Mouse (Mus musculus) megakaryocyte, embryonic 14.5 days (primary cell): ENCODE results near the gene Agpat3.

ENCODE experiments used
- FLI1 ChIP-seq: IDR thresholded peaks from 2 replicates; pipeline ENCODE4 v1.6.1; 2012; ENCODE audit warnings: low read length, inconsistent platforms, mixed read lengths
- GATA1 ChIP-seq: IDR thresholded peaks from 3 replicates; pipeline ENCODE4 v1.6.1; 2012; ENCODE audit warnings: mixed read lengths, low read length, inconsistent platforms, borderline replicate concordance

GRCm38 (mm10) chr10:78363366-78363765 is 11.1 kb upstream of the Agpat3 start:
- TF ChIP-seq GATA1, result no peak
- TF ChIP-seq FLI1, result no peak
